Mouse (Mus musculus): ENCODE results near the gene Defb20. TPM values are rescaled to one million over a fixed set of nuclear protein-coding genes. Genes with fewer than 3 reads are reported as not detected.

Defb20 gene
- polyA plus RNA-seq, 1 experiment from 2014 or later = not detected

DNA sequence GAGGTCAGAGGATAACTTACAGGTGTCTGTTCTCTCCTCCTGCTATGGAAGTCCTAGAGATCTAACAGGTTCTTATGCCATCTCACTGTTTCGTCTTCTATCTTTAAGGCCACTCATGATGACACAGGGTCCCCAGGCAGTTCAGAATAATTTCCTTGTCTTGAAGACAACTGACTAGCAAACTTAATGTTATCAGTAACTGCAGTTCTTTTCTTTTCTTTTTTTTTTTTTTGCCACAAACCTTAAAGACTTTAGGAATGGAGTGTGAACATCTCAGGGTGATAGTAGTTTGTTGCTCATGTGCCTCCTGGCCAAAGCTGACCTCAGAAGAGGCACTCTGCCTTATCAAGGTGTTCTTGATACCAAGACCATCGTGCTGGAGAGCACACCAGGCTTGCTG, 30.2 kb upstream of the Defb20 start:
- ATAC-seq (ENCODE audit: low FRiP score) = no peak
- H3K27me3 ChIP-seq (ENCODE audit: control insufficient read depth, insufficient read depth, low read length) = no peaks in the 10 kb centered on the region
- H3K4me2 ChIP-seq (replicated peaks; ENCODE audit: low read depth, low read length) = no peak overlapping the region
- no peak overlapping the region for H3K4me3 ChIP-seq (ENCODE audit: low read depth, low read length)
- no peak for DNase-seq (ENCODE audit: low spot score)
- H3K4me1 ChIP-seq (replicated peaks; ENCODE audit: control insufficient read depth, insufficient read depth, low read length) = no peaks in the 10 kb centered on the region
- H3K9me3 ChIP-seq (ENCODE audit: control insufficient read depth, low read length) = no peaks in the 10 kb centered on the region
- H3K27ac ChIP-seq (ENCODE audit: low read depth, low read length) = no peak overlapping the region
- 72% methylated on average over 2 of the region's 2 CpGs for WGBS
- H3K36me3 ChIP-seq (ENCODE audit: control insufficient read depth, insufficient read depth, low read length) = no peaks in the 10 kb centered on the region
- no peak overlapping the region for H3K9ac ChIP-seq (ENCODE audit: low read depth, low read length)

DNA sequence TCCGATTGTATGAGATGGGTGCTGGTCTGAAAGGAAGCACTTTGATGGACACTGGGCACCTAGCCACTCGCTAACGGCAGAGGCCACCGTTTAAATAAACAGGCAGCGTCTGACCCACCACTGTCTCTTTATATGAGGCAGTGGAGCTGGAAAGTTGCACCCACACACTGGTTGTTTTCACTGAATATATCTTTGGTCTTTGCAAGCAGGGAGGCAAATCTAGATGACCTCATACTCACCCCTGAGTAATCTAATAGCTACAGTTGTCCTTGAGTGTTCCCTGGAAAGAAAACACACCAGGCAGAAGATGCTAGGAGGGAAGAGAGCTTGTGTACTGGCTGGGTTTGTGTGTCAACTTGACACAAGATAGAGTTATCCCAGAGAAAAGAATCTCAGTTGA, 29.4 kb upstream of the Defb20 start:
- ATAC-seq (ENCODE audit: low FRiP score) (no peak), DNase-seq (ENCODE audit: low spot score) (no peak)
- Histone ChIP-seq H3K9ac (ENCODE audit: low read depth, low read length) (no peak overlapping the region), H3K27me3 (ENCODE audit: control insufficient read depth, insufficient read depth, low read length) (no peaks in the 10 kb centered on the region), H3K4me2 (replicated peaks; ENCODE audit: low read depth, low read length) (no peak overlapping the region), H3K4me1 (replicated peaks; ENCODE audit: control insufficient read depth, insufficient read depth, low read length) (no peaks in the 10 kb centered on the region), H3K36me3 (ENCODE audit: control insufficient read depth, insufficient read depth, low read length) (no peaks in the 10 kb centered on the region), H3K9me3 (ENCODE audit: control insufficient read depth, low read length) (no peaks in the 10 kb centered on the region), H3K4me3 (ENCODE audit: low read depth, low read length) (no peak overlapping the region), H3K27ac (ENCODE audit: low read depth, low read length) (no peak overlapping the region)
- WGBS = 54% methylated on average over 5 of the region's 5 CpGs

DNA sequence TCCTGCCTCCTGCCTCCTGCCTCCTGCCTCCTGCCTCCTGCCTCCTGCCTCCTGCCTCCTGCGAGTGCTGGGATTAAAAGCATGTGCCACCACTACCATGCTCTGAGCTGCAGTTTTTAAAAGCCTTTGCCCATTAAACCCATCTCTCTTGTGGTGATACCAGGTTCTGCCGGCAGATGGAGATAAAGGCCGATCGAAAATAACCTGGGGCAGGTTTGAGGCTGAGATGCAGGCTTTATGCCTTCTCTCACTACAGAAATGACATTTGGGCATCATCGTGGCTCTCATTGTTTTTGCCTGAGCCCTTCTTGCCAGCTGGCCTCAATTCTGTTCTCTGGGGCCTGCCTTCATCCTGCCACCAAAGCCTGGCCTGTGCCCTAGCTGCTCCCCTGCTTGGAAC, 26.6 kb upstream of the Defb20 start:
- Histone ChIP-seq H3K9ac (ENCODE audit: low read depth, low read length) (no peak overlapping the region), H3K36me3 (ENCODE audit: control insufficient read depth, insufficient read depth, low read length) (no peaks in the 10 kb centered on the region), H3K4me3 (ENCODE audit: low read depth, low read length) (no peak overlapping the region), H3K4me1 (replicated peaks; ENCODE audit: control insufficient read depth, insufficient read depth, low read length) (no peaks in the 10 kb centered on the region), H3K27me3 (ENCODE audit: control insufficient read depth, insufficient read depth, low read length) (no peaks in the 10 kb centered on the region), H3K9me3 (ENCODE audit: control insufficient read depth, low read length) (no peaks in the 10 kb centered on the region), H3K27ac (ENCODE audit: low read depth, low read length) (no peak overlapping the region), H3K4me2 (replicated peaks; ENCODE audit: low read depth, low read length) (no peak overlapping the region)
- no peak for ATAC-seq (ENCODE audit: low FRiP score)
- DNase-seq (ENCODE audit: low spot score) = peak; percentile 80
- 5% methylated on average over 5 of the region's 5 CpGs for WGBS

DNA sequence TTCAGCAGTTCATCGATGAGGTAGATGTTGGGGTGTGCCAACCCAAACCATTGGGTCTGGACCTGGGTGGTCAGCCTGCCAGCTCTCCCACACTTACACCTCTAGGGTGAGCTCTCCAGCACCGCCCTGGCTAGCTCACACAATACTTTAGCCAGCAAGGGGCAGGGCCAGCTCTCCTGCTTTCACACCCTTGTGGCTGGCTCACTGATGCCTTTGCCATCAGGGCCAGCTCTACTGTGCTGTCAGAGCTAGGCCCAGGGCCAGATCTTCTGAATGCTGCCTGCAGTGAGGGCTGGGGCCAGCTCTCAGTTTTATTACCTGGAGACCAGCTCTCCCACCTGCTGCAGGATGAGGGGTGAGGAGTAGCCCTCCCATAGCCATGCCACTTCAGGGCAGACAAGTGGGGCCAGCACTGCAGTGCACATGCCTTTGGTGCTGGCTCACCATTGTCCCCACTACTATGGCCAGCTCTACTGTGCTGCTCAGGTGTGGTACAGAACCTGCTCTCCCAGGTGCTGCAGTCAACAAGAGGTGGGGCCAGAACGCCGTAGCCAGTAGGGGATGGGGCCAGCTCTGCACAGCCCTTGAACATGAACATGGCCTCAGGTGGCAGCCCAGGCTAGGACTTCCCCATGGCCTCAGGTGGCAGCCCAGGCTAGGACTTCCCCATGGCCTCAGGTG, 24.6 kb upstream of the Defb20 start:
- Histone ChIP-seq H3K9me3 (ENCODE audit: control insufficient read depth, low read length) (no peaks in the 10 kb centered on the region), H3K4me2 (replicated peaks; ENCODE audit: low read depth, low read length) (no peak overlapping the region), H3K4me3 (ENCODE audit: low read depth, low read length) (no peak overlapping the region), H3K36me3 (ENCODE audit: control insufficient read depth, insufficient read depth, low read length) (no peaks in the 10 kb centered on the region), H3K27me3 (ENCODE audit: control insufficient read depth, insufficient read depth, low read length) (no peaks in the 10 kb centered on the region), H3K27ac (ENCODE audit: low read depth, low read length) (no peak overlapping the region), H3K9ac (ENCODE audit: low read depth, low read length) (no peak overlapping the region), H3K4me1 (replicated peaks; ENCODE audit: control insufficient read depth, insufficient read depth, low read length) (no peaks in the 10 kb centered on the region)
- DNase-seq (ENCODE audit: low spot score) = no peak
- 72% methylated on average over 4 of the region's 4 CpGs for WGBS
- ATAC-seq (ENCODE audit: low FRiP score) = no peak

DNA sequence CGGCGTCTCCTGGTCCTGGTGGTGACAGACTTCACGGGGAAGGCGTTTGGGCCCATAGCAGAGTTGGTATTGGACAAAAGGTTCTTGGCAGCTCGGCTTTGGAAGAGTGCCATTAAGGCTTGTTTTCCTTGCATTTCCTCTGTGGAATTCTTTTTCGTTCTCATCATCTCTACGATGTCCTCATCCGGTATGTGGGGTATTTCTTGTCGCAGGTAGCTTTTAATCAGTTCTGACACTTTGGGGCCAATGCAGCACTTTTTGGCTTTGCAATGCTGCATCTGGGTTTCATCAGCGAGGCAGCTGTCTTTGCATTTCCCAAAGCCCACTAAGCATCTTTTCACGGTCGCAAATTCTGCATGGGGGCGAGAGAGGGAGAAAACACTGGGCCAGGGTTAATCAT, 17.6 kb upstream of the Defb20 start:
- Histone ChIP-seq H3K36me3 (ENCODE audit: control insufficient read depth, insufficient read depth, low read length) (no peaks in the 10 kb centered on the region), H3K9ac (ENCODE audit: low read depth, low read length) (no peak overlapping the region), H3K27me3 (ENCODE audit: control insufficient read depth, insufficient read depth, low read length) (no peaks in the 10 kb centered on the region), H3K4me1 (replicated peaks; ENCODE audit: control insufficient read depth, insufficient read depth, low read length) (no peaks in the 10 kb centered on the region), H3K4me3 (ENCODE audit: low read depth, low read length) (no peak overlapping the region), H3K4me2 (replicated peaks; ENCODE audit: low read depth, low read length) (no peak overlapping the region), H3K27ac (ENCODE audit: low read depth, low read length) (no peak overlapping the region), H3K9me3 (ENCODE audit: control insufficient read depth, low read length) (no peaks in the 10 kb centered on the region)
- ATAC-seq (ENCODE audit: low FRiP score) (no peak), DNase-seq (ENCODE audit: low spot score) (no peak)
- 66% methylated on average over 13 of the region's 13 CpGs for WGBS

DNA sequence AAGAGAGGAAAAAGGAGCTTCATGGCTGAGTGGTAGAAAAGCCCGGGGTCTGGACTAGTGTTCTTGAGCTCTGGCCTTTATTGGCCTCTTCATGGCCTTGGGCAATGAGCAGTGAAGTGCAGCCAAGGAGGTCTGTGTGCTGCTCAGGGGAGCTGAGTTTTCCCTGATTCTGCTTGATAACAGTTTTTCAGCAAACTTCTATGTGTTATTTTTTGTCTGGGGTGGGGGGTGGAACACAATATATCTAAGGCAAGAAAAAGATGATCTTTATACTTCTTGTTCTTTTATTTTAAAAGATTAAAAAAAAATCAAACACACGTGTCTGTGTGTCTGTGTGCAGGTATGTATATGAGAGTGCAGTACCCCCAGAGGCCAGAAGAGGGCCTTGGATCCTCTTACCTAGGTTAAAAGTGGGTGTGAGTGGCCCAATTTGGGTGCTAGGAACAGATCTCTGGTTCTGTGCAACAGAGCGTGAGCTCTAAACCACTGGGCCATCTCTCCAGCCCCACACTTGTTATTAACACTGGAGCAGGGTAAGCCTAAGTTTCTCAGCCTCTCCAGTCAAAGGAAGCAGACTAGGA, 12.2 kb upstream of the Defb20 start, which contains the start of gene Defb23:
TSS of gene Defb23 (minus strand) at position 51 of the 581 bp plus-strand sequence.
- no peak for ATAC-seq (ENCODE audit: low FRiP score)
- WGBS = 92% methylated on average over 3 of the region's 3 CpGs
- H3K4me1 ChIP-seq (replicated peaks; ENCODE audit: control insufficient read depth, insufficient read depth, low read length) = no peaks in the 10 kb centered on the region
- no peaks in the 10 kb centered on the region for H3K9me3 ChIP-seq (ENCODE audit: control insufficient read depth, low read length)
- H3K27ac ChIP-seq (ENCODE audit: low read depth, low read length) = no peak within 1 kb of the TSS
- no peak within 1 kb of the TSS for H3K4me2 ChIP-seq (replicated peaks; ENCODE audit: low read depth, low read length)
- no peak for DNase-seq (ENCODE audit: low spot score)
- no peaks in the 10 kb centered on the region for H3K27me3 ChIP-seq (ENCODE audit: control insufficient read depth, insufficient read depth, low read length)
- no peaks in the 10 kb centered on the region for H3K36me3 ChIP-seq (ENCODE audit: control insufficient read depth, insufficient read depth, low read length)
- no peak within 1 kb of the TSS for H3K4me3 ChIP-seq (ENCODE audit: low read depth, low read length)
- no peak within 1 kb of the TSS for H3K9ac ChIP-seq (ENCODE audit: low read depth, low read length)

DNA sequence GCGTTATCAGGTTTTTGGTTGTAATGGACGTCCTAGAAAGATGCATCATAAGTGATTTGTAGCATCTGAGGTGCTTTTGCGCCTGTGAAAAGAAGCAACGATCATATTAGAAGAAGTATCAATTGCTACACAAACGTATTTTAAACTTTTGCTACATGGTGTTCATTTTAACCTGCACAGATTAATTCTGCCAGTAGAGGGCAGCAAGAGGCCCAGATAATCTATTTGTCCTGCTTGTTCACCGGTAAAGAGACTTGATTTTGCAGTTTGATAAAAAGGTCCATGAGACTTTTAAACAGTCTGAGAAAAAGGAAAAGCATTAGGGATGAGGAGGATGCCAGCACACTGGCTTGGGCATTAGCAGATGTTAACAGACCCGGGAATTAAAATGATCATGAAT, 5.9 kb upstream of the Defb20 start:
- 35% methylated on average over 7 of the region's 7 CpGs for WGBS

DNA sequence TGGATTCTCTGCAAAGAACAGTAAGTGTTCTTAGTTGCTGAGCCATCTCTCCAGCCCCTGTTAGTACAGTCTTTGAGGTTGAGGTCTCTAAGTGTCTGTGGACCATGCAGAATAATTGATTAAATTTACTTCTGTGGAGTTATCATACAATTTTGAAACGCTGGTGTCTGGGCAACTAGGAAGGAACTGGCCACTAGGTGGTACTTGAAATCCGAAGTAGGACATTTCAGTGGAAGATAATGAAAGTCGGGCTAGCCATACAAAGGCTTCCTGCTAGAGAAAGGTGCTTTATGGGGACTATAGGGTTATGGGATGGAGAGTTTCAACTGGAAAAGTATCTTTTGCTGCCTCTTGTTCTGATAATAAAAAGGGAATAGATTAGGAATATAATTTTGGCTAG, 4.4 kb upstream of the Defb20 start:
- H3K4me2 ChIP-seq (replicated peaks; ENCODE audit: low read depth, low read length) = no peak overlapping the region
- no peaks in the 10 kb centered on the region for H3K27me3 ChIP-seq (ENCODE audit: control insufficient read depth, insufficient read depth, low read length)
- no peaks in the 10 kb centered on the region for H3K9me3 ChIP-seq (ENCODE audit: control insufficient read depth, low read length)
- no peaks in the 10 kb centered on the region for H3K36me3 ChIP-seq (ENCODE audit: control insufficient read depth, insufficient read depth, low read length)
- no peaks in the 10 kb centered on the region for H3K4me1 ChIP-seq (replicated peaks; ENCODE audit: control insufficient read depth, insufficient read depth, low read length)
- WGBS = 35% methylated on average over 3 of the region's 3 CpGs
- DNase-seq (ENCODE audit: low spot score) (no peak), ATAC-seq (ENCODE audit: low FRiP score) (no peak)
- no peak overlapping the region for H3K9ac ChIP-seq (ENCODE audit: low read depth, low read length)
- no peak overlapping the region for H3K27ac ChIP-seq (ENCODE audit: low read depth, low read length)
- H3K4me3 ChIP-seq (ENCODE audit: low read depth, low read length) = no peak overlapping the region

More for the DNA sequence above, 5.9 kb upstream of the Defb20 start:
- no peaks in the 10 kb centered on the region for H3K27me3 ChIP-seq (ENCODE audit: control insufficient read depth, insufficient read depth, low read length)
- H3K27ac ChIP-seq (ENCODE audit: low read depth, low read length) = no peak overlapping the region
- ATAC-seq (ENCODE audit: low FRiP score) (no peak), DNase-seq (ENCODE audit: low spot score) (peak; percentile 67)
- no peaks in the 10 kb centered on the region for H3K9me3 ChIP-seq (ENCODE audit: control insufficient read depth, low read length)
- no peaks in the 10 kb centered on the region for H3K36me3 ChIP-seq (ENCODE audit: control insufficient read depth, insufficient read depth, low read length)
- no peak overlapping the region for H3K9ac ChIP-seq (ENCODE audit: low read depth, low read length)
- H3K4me2 ChIP-seq (replicated peaks; ENCODE audit: low read depth, low read length) = no peak overlapping the region
- no peaks in the 10 kb centered on the region for H3K4me1 ChIP-seq (replicated peaks; ENCODE audit: control insufficient read depth, insufficient read depth, low read length)
- no peak overlapping the region for H3K4me3 ChIP-seq (ENCODE audit: low read depth, low read length)

DNA sequence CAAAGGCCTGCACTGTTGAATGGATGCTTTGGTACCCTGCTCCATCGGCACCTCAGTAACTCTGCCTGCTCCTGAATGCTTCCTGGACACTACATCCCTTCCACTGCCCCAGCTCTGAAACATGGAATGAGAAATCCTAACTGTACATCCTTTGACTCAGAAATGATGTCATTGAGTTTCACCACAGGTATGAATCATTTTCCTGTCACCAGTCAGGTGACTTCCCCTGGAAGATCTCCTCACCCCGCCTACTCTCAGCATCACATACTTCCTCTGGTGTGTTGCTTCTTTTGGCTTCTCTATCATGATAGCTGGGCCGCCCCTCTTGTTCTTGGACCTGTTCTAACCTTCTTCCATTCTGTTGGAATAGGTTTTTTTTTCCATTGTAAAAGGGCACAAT, 4.0 kb downstream of the Defb20 start:
- no peak for DNase-seq (ENCODE audit: low spot score)
- H3K4me2 ChIP-seq (replicated peaks; ENCODE audit: low read depth, low read length) = no peak overlapping the region
- WGBS = 89% methylated on average over 3 of the region's 3 CpGs
- H3K9me3 ChIP-seq (ENCODE audit: control insufficient read depth, low read length) = no peaks in the 10 kb centered on the region
- H3K36me3 ChIP-seq (ENCODE audit: control insufficient read depth, insufficient read depth, low read length) = no peaks in the 10 kb centered on the region
- H3K4me3 ChIP-seq (ENCODE audit: low read depth, low read length) = no peak overlapping the region
- H3K27me3 ChIP-seq (ENCODE audit: control insufficient read depth, insufficient read depth, low read length) = no peaks in the 10 kb centered on the region
- no peak for ATAC-seq (ENCODE audit: low FRiP score)
- no peaks in the 10 kb centered on the region for H3K4me1 ChIP-seq (replicated peaks; ENCODE audit: control insufficient read depth, insufficient read depth, low read length)
- H3K9ac ChIP-seq (ENCODE audit: low read depth, low read length) = no peak overlapping the region
- no peak overlapping the region for H3K27ac ChIP-seq (ENCODE audit: low read depth, low read length)

All from hindbrain, embryonic 11.5 days (tissue).